9 mouse cellular contexts compared by ENCODE assay signal in genomic region chr7:126042306-126042705, GRCm38 (mm10). TPM values are rescaled to one million over a fixed set of nuclear protein-coding genes. Genes with fewer than 3 reads are reported as not detected.
A peak's percentile ranks its signal among the peaks of the same experiment; 100 is the strongest.
DNase-seq lines count a peak whose midpoint lies in the region; TF ChIP-seq lines count a peak whose summit lies in the region.
"Had no signal": no experiment of that assay in that cellular context is flagged by ENCODE, and none has a peak within 500 bp of the region (broad histone marks: within the 10 kb centered on the region; RNA-seq: fewer than 3 reads in every experiment).

No protein-coding gene starts in this region.

- TF ChIP-seq CTCF in small intestine, adult 2 months (IDR thresholded peaks at IDR 0.05; ENCODE audit: extremely low read depth, insufficient read length, insufficient replicate concordance, low read depth, low read length), result peak; percentile 24; the same call in 1 of the 2 replicates

- no peaks in the 10 kb centered on the region for H3K27me3 ChIP-seq in erythroblast, embryonic 14.5 days (ENCODE audit: control insufficient read depth)
- H3K27me3 ChIP-seq in small intestine, adult 2 months (ENCODE audit: control insufficient read depth, insufficient read depth, low read length), result no peaks in the 10 kb centered on the region
- H3K27me3 ChIP-seq: heart, embryonic 15.5 days had no signal

- H3K4me3 ChIP-seq in erythroblast, embryonic 14.5 days (replicated peaks), result peak overlapping the region; percentile 28
- H3K4me3 ChIP-seq in small intestine, adult 2 months (ENCODE audit: low read depth, low read length), result no peak overlapping the region
- H3K4me3 ChIP-seq: heart, embryonic 15.5 days had no signal

- H3K36me3 ChIP-seq in erythroblast, embryonic 14.5 days (ENCODE audit: control insufficient read depth), result peaks cover 2% of the 10 kb centered on the region; the same call in 1 of the 2 replicates
- H3K36me3 ChIP-seq in small intestine, adult 2 months (ENCODE audit: control insufficient read depth, insufficient read depth, low read length), result no peaks in the 10 kb centered on the region

- H3K9me3 ChIP-seq in erythroblast, embryonic 14.5 days (ENCODE audit: control insufficient read depth, low read length), result peaks cover 5% of the 10 kb centered on the region; the same call in 1 of the 2 replicates
- H3K9me3 ChIP-seq: heart, embryonic 15.5 days had no signal

- DNase-seq in embryo, embryonic 10 days (ENCODE audit: low spot score), result peak; percentile 41
- no peak for DNase-seq in embryo, embryonic 9.5 days (ENCODE audit: extremely low spot score)
- DNase-seq in retina, postnatal 1 day, result peak; percentile 31
- no peak for DNase-seq in retina, embryonic 14.5 days (ENCODE audit: low spot score)
- no peak for DNase-seq in frontal cortex, postnatal 36 days (ENCODE audit: low spot score in 2 of 2)
- DNase-seq in urinary bladder, postnatal 36 days (ENCODE audit: low spot score in 2 of 2), result no peak

- WGBS in small intestine, adult 2 months, result 26% methylated on average over 3 of the region's 3 CpGs

- peaks cover 66% of the 10 kb centered on the region for H3K4me1 ChIP-seq in erythroblast, embryonic 14.5 days (ENCODE audit: control insufficient read depth)
- no peaks in the 10 kb centered on the region for H3K4me1 ChIP-seq in small intestine, adult 2 months (ENCODE audit: control insufficient read depth, insufficient read depth, insufficient read length, low read length)

- no peak for TF ChIP-seq POLR2A in small intestine, adult 2 months (IDR thresholded peaks at IDR 0.05; ENCODE audit: low read depth, low read length)

- no peak overlapping the region for H3K27ac ChIP-seq in small intestine, adult 2 months (ENCODE audit: insufficient read depth, low read depth, low read length)
- H3K27ac ChIP-seq: heart, embryonic 15.5 days had no signal

RNA-seq across cellular contexts. Expression of gene Gsg1l, which starts 39.9 kb away (rescaled TPM):
- polyA plus RNA-seq in erythroblast, embryonic 14.5 days (2012), result not detected in 2 replicates
- polyA plus RNA-seq in small intestine, adult 2 months (2012; rRNA removed), result 0.20 and 0.24 TPM in 2 replicates

Comparison
In these comparisons a context has a peak if more than half of its experiments do, and no peak if none do; other contexts are left out.
1. DNase-seq: peak in embryo, embryonic 10 days (single experiment) and retina, postnatal 1 day (single experiment); none in embryo, embryonic 9.5 days (single experiment), retina, embryonic 14.5 days (single experiment), frontal cortex, postnatal 36 days (0 of 2) and urinary bladder, postnatal 36 days (0 of 2).